ENCODE assay signal across 8 mouse cellular contexts in the genomic region with DNA sequence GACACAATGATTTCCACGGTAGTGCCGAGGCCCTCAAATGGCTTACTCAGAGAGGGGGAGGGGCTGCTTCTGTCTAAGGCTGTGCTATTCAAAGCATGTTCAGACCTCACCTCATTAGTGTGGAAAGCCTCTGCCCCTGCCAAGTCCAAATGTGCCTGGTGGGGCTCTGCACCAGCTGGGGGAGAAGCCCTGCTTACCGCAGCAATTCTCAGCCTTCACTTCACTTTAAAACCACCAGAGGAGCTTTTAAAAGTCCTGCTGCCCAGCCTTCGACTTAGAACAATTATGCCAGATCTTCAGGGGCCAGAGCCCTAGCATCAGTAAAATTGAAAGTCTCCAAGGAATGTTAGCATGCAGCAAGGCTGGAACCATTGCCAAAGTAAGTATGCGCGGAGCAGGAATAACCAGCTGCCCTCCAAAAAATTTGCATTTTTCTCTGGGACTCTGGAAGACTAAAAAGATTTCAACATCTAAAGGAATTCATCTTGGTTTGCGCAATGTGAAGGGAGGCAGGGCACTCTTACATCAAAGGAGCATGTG. TPM values are rescaled to one million over a fixed set of nuclear protein-coding genes. Genes with fewer than 3 reads are reported as not detected.
DNase-seq lines count a peak whose midpoint lies in the region; ATAC-seq and TF ChIP-seq lines count a peak whose summit lies in the region.

No protein-coding gene starts in this region.

- H3K27me3 ChIP-seq in intestine, embryonic 14.5 days (replicated peaks; ENCODE audit: control insufficient read depth, insufficient read depth, low read length), result no peaks in the 10 kb centered on the region
- H3K27me3 ChIP-seq in lung, embryonic 14.5 days (ENCODE audit: insufficient read depth, low read length), result no peaks in the 10 kb centered on the region

- no peak overlapping the region for H3K27ac ChIP-seq in intestine, embryonic 14.5 days (ENCODE audit: low read depth)
- peak overlapping the region; percentile 87 for H3K27ac ChIP-seq in lung, embryonic 14.5 days (ENCODE audit: low read depth)

- ATAC-seq in intestine, embryonic 14.5 days (replicated peaks; ENCODE audit: low FRiP score, low TSS enrichment, low read depth), result peak; percentile 54
- ATAC-seq in lung, embryonic 14.5 days (ENCODE audit: insufficient read depth), result peak; percentile 93

- TF ChIP-seq CTCF in lung, embryonic 14.5 days (IDR thresholded peaks at IDR 0.05; ENCODE audit: low read depth), result peak; percentile 50

- no peaks in the 10 kb centered on the region for H3K36me3 ChIP-seq in intestine, embryonic 14.5 days (ENCODE audit: control insufficient read depth, insufficient read depth, low read length)
- no peaks in the 10 kb centered on the region for H3K36me3 ChIP-seq in lung, embryonic 14.5 days (ENCODE audit: insufficient read depth)

- no peak overlapping the region for H3K4me3 ChIP-seq in intestine, embryonic 14.5 days (ENCODE audit: low read depth, low read length)
- no peak overlapping the region for H3K4me3 ChIP-seq in lung, embryonic 14.5 days (ENCODE audit: low read depth, low read length)

- peak; percentile 21 to 32 for DNase-seq in frontal cortex, postnatal 14 days (ENCODE audit: low spot score in 2 of 2)
- no peak for DNase-seq in frontal cortex, postnatal 25 days (ENCODE audit: low spot score in 2 of 2)
- DNase-seq in brain, adult 2 months (ENCODE audit: low read depth, low spot score), result peak; percentile 48
- peak; percentile 32 for DNase-seq in gastrocnemius, postnatal 25 days
- DNase-seq in intestine, embryonic 14.5 days (ENCODE audit: low spot score), result peak; percentile 56
- peak; percentile 93 for DNase-seq in lung, embryonic 14.5 days
- peak; percentile 84 for DNase-seq in retina, postnatal 1 day
- DNase-seq in spleen, postnatal 10 days (ENCODE audit: low spot score in 2 of 2), result no peak

- no peaks in the 10 kb centered on the region for H3K9me3 ChIP-seq in intestine, embryonic 14.5 days (ENCODE audit: control insufficient read depth, low read length)
- no peaks in the 10 kb centered on the region for H3K9me3 ChIP-seq in lung, embryonic 14.5 days (ENCODE audit: low read depth, low read length)

- WGBS in intestine, embryonic 14.5 days, result 38% methylated on average over 7 of the region's 7 CpGs
- WGBS in lung, embryonic 14.5 days, result 19% methylated on average over 7 of the region's 7 CpGs

- H3K9ac ChIP-seq in intestine, embryonic 14.5 days (ENCODE audit: low read length), result no peak overlapping the region
- H3K9ac ChIP-seq in lung, embryonic 14.5 days, result no peak overlapping the region

- H3K4me2 ChIP-seq in intestine, embryonic 14.5 days (ENCODE audit: low read length), result no peak overlapping the region
- peak overlapping the region; percentile 1 for H3K4me2 ChIP-seq in lung, embryonic 14.5 days

- H3K4me1 ChIP-seq in intestine, embryonic 14.5 days (replicated peaks; ENCODE audit: control insufficient read depth, insufficient read depth, low read length), result peaks cover 20% of the 10 kb centered on the region
- peaks cover 16% of the 10 kb centered on the region; the same call in 1 of the 2 replicates for H3K4me1 ChIP-seq in lung, embryonic 14.5 days (ENCODE audit: insufficient read depth)

RNA-seq across cellular contexts. Expression of gene Stxbp3, which starts 18.0 kb away (rescaled TPM):
- total RNA-seq in gastrocnemius, postnatal 25 days (2021), result 10 to 100 TPM; 23.5 to 26.4 TPM
- 38.7 and 41.5 TPM in 2 replicates for polyA plus RNA-seq in intestine, embryonic 14.5 days (2014; fragmentation: Nextera tagmentation; extraction: Ambion mirVana)
- polyA plus RNA-seq in lung, embryonic 14.5 days (2014; fragmentation: Nextera tagmentation; extraction: Ambion mirVana), result 33.8 and 35.0 TPM in 2 replicates

RNA-seq across cellular contexts. Expression of gene Fndc7, which starts 31.5 kb away (rescaled TPM):
- not detected for total RNA-seq in gastrocnemius, postnatal 25 days (2021)
- 0.09 and 0.19 TPM in 2 replicates for polyA plus RNA-seq in intestine, embryonic 14.5 days (2014; fragmentation: Nextera tagmentation; extraction: Ambion mirVana)
- 0.12 and 0.59 TPM in 2 replicates for polyA plus RNA-seq in lung, embryonic 14.5 days (2014; fragmentation: Nextera tagmentation; extraction: Ambion mirVana)

RNA-seq across cellular contexts. Expression of gene Prpf38b, which starts 53.2 kb away (rescaled TPM):
- total RNA-seq in gastrocnemius, postnatal 25 days (2021), result 10 to 100 TPM; 14.7 to 16.1 TPM
- 57.0 and 66.0 TPM in 2 replicates for polyA plus RNA-seq in intestine, embryonic 14.5 days (2014; fragmentation: Nextera tagmentation; extraction: Ambion mirVana)
- polyA plus RNA-seq in lung, embryonic 14.5 days (2014; fragmentation: Nextera tagmentation; extraction: Ambion mirVana), result 65.8 and 72.0 TPM in 2 replicates

Comparison
In these comparisons a context has a peak if more than half of its experiments do, and no peak if none do; other contexts are left out.
1. DNase-seq: peak in frontal cortex, postnatal 14 days (2 of 2), brain, adult 2 months (single experiment), gastrocnemius, postnatal 25 days (single experiment), intestine, embryonic 14.5 days (single experiment), lung, embryonic 14.5 days (single experiment) and retina, postnatal 1 day (single experiment); none in frontal cortex, postnatal 25 days (0 of 2) and spleen, postnatal 10 days (0 of 2).